Mouse (Mus musculus) hindbrain, postnatal 0 days (tissue): ENCODE measurements at regions not wholly inside any gene's neighbourhood (a gene's known extent, or its start where the extent isn't known, plus 50 kb on each side); places are given as distances from the start of the nearest gene placed in this dataset.

Experiments used
- ATAC-seq: fragments of 200-750 bp; cut with Nextera tagmentation; 2 replicates; pipeline ENCODE4 v1.8.0; 2017; ENCODE audit warnings: mild to moderate bottlenecking, moderate TSS enrichment, moderate library complexity
- DNase-seq: peaks from one replicate; pipeline ENCODE4 v3.0.0-alpha.2; 2015; ENCODE audit warnings: low spot score
- H3K27ac ChIP-seq: fragments of 300-500 bp; sonication (generic); 2 replicates; pipeline ENCODE4 v1.5.1; 2014; ENCODE audit warnings: mild to moderate bottlenecking
- H3K27me3 ChIP-seq: fragments of 300-500 bp; sonication (generic); 2 replicates; pipeline ENCODE4 v1.6.1; 2014; ENCODE audit warnings: low read length, mixed read lengths; ENCODE audit not compliant: insufficient read depth
- H3K36me3 ChIP-seq: fragments of 300-500 bp; sonication (generic); 2 replicates; pipeline ENCODE4 v1.6.1; 2014; ENCODE audit warnings: low read length, mixed read lengths; ENCODE audit not compliant: insufficient read depth
- H3K4me1 ChIP-seq: fragments of 300-500 bp; sonication (generic); 2 replicates; pipeline ENCODE4 v1.6.1; 2014; ENCODE audit warnings: antibody characterized with exemption, low read length, mixed read lengths; ENCODE audit not compliant: insufficient read depth
- H3K4me2 ChIP-seq: fragments of 300-500 bp; sonication (generic); 2 replicates; pipeline ENCODE4 v1.6.1; 2014; ENCODE audit warnings: low read depth, mild to moderate bottlenecking, low read length, moderate library complexity, mixed read lengths
- H3K4me3 ChIP-seq: fragments of 300-500 bp; sonication (generic); 2 replicates; pipeline ENCODE4 v1.5.1; 2014; ENCODE audit warnings: low read length
- H3K9ac ChIP-seq: fragments of 300-500 bp; sonication (generic); replicated peaks from 2 replicates; pipeline ENCODE4 v1.6.1; 2014; ENCODE audit warnings: mild to moderate bottlenecking, low read length, moderate library complexity, mixed read lengths
- H3K9me3 ChIP-seq: fragments of 300-500 bp; sonication (generic); 2 replicates; pipeline ENCODE4 v1.6.1; 2016; ENCODE audit warnings: low read length, mixed read lengths
- CTCF ChIP-seq: IDR thresholded peaks from 2 replicates; pipeline ENCODE4 v1.5.1; 2016; ENCODE audit warnings: antibody characterized with exemption, control low read depth, low read depth
- WGBS: fragments of 180-500 bp; shearing (Covaris S2); extraction: QIAGEN DNeasy Blood & Tissue Kit; methylation state at CpG from one replicate; pipeline ENCODE4 v1.1.7; 2014; 5-methylcytosine and 5-hydroxymethylcytosine counted together

DNA sequence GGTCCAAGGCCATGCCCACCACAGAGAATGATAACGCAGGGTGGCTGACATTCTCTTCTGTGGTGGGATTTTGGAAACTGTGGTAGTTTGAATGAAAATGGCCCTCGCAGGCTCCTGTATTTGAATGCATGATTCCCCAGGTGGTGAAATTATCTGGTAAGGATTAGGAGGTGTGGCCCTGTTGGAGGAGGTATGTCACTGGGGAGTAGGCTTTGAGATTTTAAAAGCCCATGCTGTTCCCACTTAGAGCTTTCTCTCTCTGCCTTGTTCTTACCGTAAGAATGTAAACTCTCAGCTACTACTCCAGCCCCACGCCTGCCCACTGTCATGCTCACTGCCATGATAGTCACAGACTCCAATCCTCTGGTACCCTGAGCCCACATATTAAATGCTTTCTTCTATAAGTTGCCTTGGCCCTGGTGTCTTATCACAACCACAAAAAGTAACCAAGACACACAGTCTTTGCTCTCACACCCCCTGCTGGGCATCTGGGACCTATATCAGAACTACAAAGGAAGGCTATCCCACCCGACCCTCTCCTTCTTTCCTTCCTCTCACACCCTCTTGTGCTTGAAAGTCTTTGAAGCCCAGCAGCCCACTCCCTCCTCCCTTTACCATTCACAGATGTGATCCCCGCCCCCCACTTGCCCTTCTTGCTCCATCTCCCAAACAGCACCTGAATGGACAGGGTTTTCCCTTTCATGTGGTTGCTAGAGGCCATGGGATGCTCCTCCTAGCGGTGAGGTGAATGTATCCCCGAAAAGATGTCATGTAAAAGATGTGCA, 118.1 kb upstream of the Slc22a12 start:
- H3K4me2 ChIP-seq = no peak overlapping the region
- TF ChIP-seq CTCF = peak; percentile 51
- ATAC-seq (no peak), DNase-seq (no peak)
- H3K4me3 ChIP-seq = no peak overlapping the region
- no peak overlapping the region for H3K9ac ChIP-seq
- 40% methylated on average over 8 of the region's 8 CpGs for WGBS
- no peak overlapping the region for H3K27ac ChIP-seq
- no peaks in the 10 kb centered on the region; the same call in 1 of the 2 replicates for H3K27me3 ChIP-seq
- H3K4me1 ChIP-seq = no peaks in the 10 kb centered on the region
- H3K9me3 ChIP-seq = no peaks in the 10 kb centered on the region
- no peaks in the 10 kb centered on the region for H3K36me3 ChIP-seq

DNA sequence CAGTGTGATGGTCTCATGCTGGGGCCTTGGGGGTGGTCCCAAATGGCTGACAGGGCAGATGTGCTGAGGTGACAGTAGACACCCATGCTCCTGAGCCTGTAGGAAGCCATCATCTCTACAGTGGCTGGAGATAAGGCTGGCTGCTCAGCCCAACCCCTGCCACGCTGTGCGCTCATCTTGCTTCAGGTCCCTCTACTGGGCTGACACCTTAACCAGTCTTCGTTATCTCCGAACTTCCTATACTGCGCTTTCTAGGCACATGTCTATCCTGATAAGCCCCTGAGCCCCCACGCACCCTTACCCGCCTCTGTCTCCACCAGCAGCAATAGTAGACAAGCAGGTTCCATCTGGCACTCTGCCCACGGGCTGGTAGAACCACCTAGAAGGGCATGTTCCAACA, 117.3 kb upstream of the Slc22a12 start:
- no peak overlapping the region for H3K9ac ChIP-seq
- no peaks in the 10 kb centered on the region for H3K4me1 ChIP-seq
- no peak for ATAC-seq

DNA sequence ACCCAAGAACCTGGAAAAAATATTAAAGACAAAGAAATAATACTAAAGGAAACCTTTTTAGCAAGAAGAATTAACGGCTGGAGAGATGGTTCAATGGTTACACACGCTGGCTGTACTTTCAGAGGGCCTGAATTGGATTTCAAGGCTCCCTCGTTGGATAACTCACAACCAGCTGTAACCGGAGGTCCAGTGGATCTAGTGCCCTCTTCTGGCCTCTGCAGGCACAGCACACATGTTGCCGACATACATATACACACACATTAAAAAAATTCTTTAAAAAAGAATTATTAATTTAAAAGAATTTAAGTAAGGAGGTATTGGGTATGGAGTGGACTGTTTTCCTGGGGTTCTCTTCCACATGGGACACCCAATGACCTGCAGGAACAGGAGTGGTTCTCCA, 111.7 kb upstream of the Slc22a12 start:
- peak; percentile 20 for TF ChIP-seq CTCF
- Histone ChIP-seq H3K4me2 (no peak overlapping the region), H3K9me3 (no peaks in the 10 kb centered on the region; the same call in 1 of the 2 replicates), H3K9ac (no peak overlapping the region), H3K4me1 (no peaks in the 10 kb centered on the region), H3K36me3 (no peaks in the 10 kb centered on the region), H3K27ac (no peak overlapping the region), H3K27me3 (no peaks in the 10 kb centered on the region; the same call in 1 of the 2 replicates), H3K4me3 (no peak overlapping the region)
- 89% methylated on average over 5 of the region's 5 CpGs for WGBS
- ATAC-seq (no peak), DNase-seq (no peak)

More for the DNA sequence above, 117.3 kb upstream of the Slc22a12 start:
- H3K36me3 ChIP-seq = no peaks in the 10 kb centered on the region
- no peak for DNase-seq
- no peaks in the 10 kb centered on the region for H3K9me3 ChIP-seq
- WGBS = 89% methylated on average over 8 of the region's 8 CpGs
- no peak overlapping the region for H3K4me2 ChIP-seq
- no peaks in the 10 kb centered on the region; the same call in 1 of the 2 replicates for H3K27me3 ChIP-seq
- no peak overlapping the region for H3K27ac ChIP-seq
- no peak overlapping the region for H3K4me3 ChIP-seq
- no peak for TF ChIP-seq CTCF

DNA sequence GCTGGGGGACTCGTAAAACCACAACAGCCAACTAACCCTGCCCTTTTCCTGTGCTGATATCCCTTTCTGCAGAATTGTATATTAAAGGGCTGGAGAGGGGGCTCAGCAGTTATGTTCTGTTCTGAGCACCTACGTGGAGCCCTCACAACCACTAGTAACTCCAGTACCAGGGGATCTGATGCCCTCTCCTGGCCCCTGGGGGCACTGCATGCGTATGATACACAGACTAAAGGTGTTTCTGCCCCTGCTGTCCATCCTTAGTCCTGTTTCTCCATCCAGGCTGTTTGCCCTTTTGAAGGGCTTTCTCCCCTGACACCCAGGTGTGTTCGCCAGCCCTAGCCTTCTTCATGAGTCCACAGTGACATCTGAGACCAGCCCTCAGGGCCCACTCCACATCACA, 109.9 kb upstream of the Slc22a12 start:
- no peak overlapping the region for H3K4me3 ChIP-seq
- ATAC-seq = no peak
- DNase-seq = no peak
- H3K27ac ChIP-seq = no peak overlapping the region
- H3K27me3 ChIP-seq = no peaks in the 10 kb centered on the region
- H3K9ac ChIP-seq = no peak overlapping the region
- no peaks in the 10 kb centered on the region for H3K4me1 ChIP-seq
- TF ChIP-seq CTCF = peak; percentile 35
- no peaks in the 10 kb centered on the region for H3K36me3 ChIP-seq
- H3K9me3 ChIP-seq = no peaks in the 10 kb centered on the region; the same call in 1 of the 2 replicates
- no peak overlapping the region for H3K4me2 ChIP-seq
- 80% methylated on average over 4 of the region's 4 CpGs for WGBS

DNA sequence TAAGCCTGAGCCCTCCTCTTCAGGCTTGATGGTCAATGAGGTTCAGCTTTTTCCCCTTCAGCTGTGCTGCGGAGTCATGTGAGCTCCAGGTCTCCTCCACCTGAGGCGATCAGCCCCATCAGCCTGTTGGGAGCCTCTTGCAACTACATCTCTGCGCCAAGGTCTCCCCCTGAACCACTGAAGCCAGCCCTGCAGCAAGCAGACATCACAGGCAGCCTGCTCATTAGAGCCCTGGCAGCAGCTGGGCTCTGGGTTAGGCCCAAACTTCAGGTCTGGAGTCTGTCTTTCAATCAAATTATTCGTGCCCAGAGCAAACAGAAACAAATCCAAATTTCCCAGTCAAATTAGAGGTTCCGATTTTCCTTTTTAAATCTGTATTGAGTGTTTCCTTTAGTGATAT, 108.4 kb upstream of the Slc22a12 start:
- H3K9me3 ChIP-seq = no peaks in the 10 kb centered on the region; the same call in 1 of the 2 replicates
- peak overlapping the region; percentile 16; the same call in 1 of the 2 replicates for H3K27ac ChIP-seq
- no peak overlapping the region for H3K9ac ChIP-seq
- DNase-seq = peak; percentile 47
- no peak overlapping the region for H3K4me2 ChIP-seq
- no peak for TF ChIP-seq CTCF
- H3K27me3 ChIP-seq = no peaks in the 10 kb centered on the region
- 57% methylated on average over 5 of the region's 5 CpGs for whole genome bisulfite sequencing
- no peak overlapping the region for H3K4me3 ChIP-seq
- ATAC-seq = no peak
- no peaks in the 10 kb centered on the region for H3K4me1 ChIP-seq
- H3K36me3 ChIP-seq = no peaks in the 10 kb centered on the region

DNA sequence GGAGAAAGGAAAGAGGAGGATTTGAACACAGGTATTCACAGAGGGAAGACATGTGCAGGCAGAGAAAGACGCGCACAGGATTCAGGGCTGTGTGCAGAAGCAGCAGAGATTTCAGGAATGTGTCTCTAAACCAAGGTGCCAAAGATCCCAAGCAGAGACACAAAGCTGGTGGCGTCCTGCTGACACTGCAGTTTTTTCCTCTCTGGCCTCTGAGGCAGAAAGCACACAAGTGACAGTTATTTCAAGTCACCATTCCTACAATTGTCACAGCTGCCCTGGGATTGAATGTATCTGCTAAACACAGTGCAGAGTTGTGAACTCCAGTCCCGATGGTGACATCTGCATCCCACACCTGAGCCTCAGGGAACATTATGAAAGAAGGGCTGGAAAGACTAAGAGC, 107.1 kb upstream of the Slc22a12 start:
- DNase-seq = no peak
- Histone ChIP-seq H3K9ac (no peak overlapping the region), H3K9me3 (no peaks in the 10 kb centered on the region; the same call in 1 of the 2 replicates), H3K4me2 (no peak overlapping the region), H3K4me1 (no peaks in the 10 kb centered on the region), H3K4me3 (no peak overlapping the region), H3K27ac (no peak overlapping the region), H3K36me3 (no peaks in the 10 kb centered on the region), H3K27me3 (no peaks in the 10 kb centered on the region)
- WGBS = 84% methylated on average over 4 of the region's 4 CpGs
- ATAC-seq = no peak
- no peak for TF ChIP-seq CTCF

DNA sequence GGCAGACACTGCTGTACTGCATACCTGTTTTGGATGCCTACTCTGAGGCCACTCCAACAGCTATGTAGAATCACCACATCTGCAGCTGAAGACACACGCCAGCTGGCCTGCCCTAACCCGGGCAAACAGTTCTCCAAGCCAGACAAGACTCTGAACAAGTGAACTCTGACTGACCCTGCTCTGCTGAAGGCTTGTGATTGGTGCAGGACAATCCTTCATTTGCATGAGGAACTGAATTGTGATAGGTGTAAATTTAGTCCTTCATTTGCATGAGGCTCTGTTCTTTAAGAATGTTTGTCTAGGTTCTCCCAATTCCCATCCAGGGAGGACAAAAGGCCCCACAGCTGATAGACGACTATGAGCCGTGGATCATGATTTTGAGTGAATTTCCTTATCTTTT, 104.9 kb upstream of the Slc22a12 start:
- H3K27me3 ChIP-seq = no peaks in the 10 kb centered on the region
- 85% methylated on average over 4 of the region's 4 CpGs for WGBS
- no peak overlapping the region for H3K4me2 ChIP-seq
- DNase-seq = no peak
- no peak for TF ChIP-seq CTCF
- H3K9me3 ChIP-seq = no peaks in the 10 kb centered on the region; the same call in 1 of the 2 replicates
- H3K4me1 ChIP-seq = no peaks in the 10 kb centered on the region
- ATAC-seq = no peak
- no peak overlapping the region for H3K27ac ChIP-seq
- H3K9ac ChIP-seq = no peak overlapping the region
- no peaks in the 10 kb centered on the region for H3K36me3 ChIP-seq
- no peak overlapping the region for H3K4me3 ChIP-seq
